ENCODE assay signal across 9 mouse cellular contexts in the genomic region with DNA sequence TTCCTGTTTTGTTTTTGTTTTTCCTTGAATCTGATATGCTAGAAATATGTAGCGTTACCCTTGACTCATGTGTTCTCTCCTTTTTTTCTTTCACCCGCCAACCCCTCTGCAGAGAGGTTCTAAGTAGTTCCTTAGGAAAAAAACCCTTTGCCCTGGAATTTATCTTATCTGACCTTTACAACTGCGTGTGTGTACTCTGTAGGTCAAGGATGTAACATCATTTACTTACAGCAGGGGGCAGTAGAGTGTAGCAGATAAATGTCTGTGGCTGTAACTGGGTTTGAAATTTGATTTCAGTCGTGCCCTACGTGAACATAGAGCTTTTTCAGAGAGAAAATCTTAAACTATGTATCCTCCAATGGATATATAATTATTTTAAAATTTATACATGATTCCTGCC. TPM values are rescaled to one million over a fixed set of nuclear protein-coding genes. Genes with fewer than 3 reads are reported as not detected.
A peak's percentile ranks its signal among the peaks of the same experiment; 100 is the strongest.
DNase-seq lines count a peak whose midpoint lies in the region; ATAC-seq and TF ChIP-seq lines count a peak whose summit lies in the region.
"Had no signal": no experiment of that assay in that cellular context is flagged by ENCODE, and none has a peak within 500 bp of the region (broad histone marks: within the 10 kb centered on the region; RNA-seq: fewer than 3 reads in every experiment).

No protein-coding gene starts in this region.

- TF ChIP-seq POLR2A in thymus, adult 2 months (IDR thresholded peaks at IDR 0.05; ENCODE audit: control insufficient read depth, extremely low read depth, insufficient read depth, low read length, poor library complexity): no peak

- H3K9me3 ChIP-seq in liver, embryonic 13.5 days (replicated peaks): no peaks in the 10 kb centered on the region
- no peaks in the 10 kb centered on the region for H3K9me3 ChIP-seq in hindbrain, embryonic 10.5 days

- H3K4me1 ChIP-seq in thymus, adult 2 months (replicated peaks; ENCODE audit: control insufficient read depth, insufficient read depth, low read length): no peaks in the 10 kb centered on the region
- peaks cover 8% of the 10 kb centered on the region for H3K4me1 ChIP-seq in liver, embryonic 13.5 days (replicated peaks)
- no peaks in the 10 kb centered on the region for H3K4me1 ChIP-seq in hindbrain, embryonic 10.5 days (replicated peaks)

- H3K4me2 ChIP-seq in liver, embryonic 13.5 days: no peak overlapping the region

- 44% methylated on average over 5 of the region's 5 CpGs for WGBS in thymus, adult 2 months
- WGBS in liver, embryonic 13.5 days (ENCODE audit: insufficient replicate concordance): 16% methylated on average over 5 of the region's 5 CpGs
- WGBS in hindbrain, embryonic 10.5 days: 41% methylated on average over 5 of the region's 5 CpGs

- ATAC-seq in liver, embryonic 13.5 days (ENCODE audit: low read depth): 0 out of 2 replicates have a peak, but pooled peaks have one; percentile 29

- H3K36me3 ChIP-seq in thymus, adult 2 months (ENCODE audit: control insufficient read depth, insufficient read depth, low read length): no peaks in the 10 kb centered on the region
- H3K36me3 ChIP-seq in liver, embryonic 13.5 days: no peaks in the 10 kb centered on the region
- no peaks in the 10 kb centered on the region for H3K36me3 ChIP-seq in hindbrain, embryonic 10.5 days

- no peak overlapping the region for H3K27ac ChIP-seq in thymus, adult 2 months (ENCODE audit: control insufficient read depth, insufficient read depth, low read length)
- no peak overlapping the region for H3K27ac ChIP-seq in liver, embryonic 13.5 days
- no peak overlapping the region for H3K27ac ChIP-seq in hindbrain, embryonic 10.5 days

- no peak overlapping the region for H3K4me3 ChIP-seq in thymus, adult 2 months (ENCODE audit: control insufficient read depth, insufficient read depth, low read length)
- H3K4me3 ChIP-seq in liver, embryonic 13.5 days (replicated peaks): no peak overlapping the region
- no peak overlapping the region for H3K4me3 ChIP-seq in hindbrain, embryonic 10.5 days

- peak; percentile 30 for DNase-seq in gastrocnemius, adult 18-20 months (ENCODE audit: low spot score)
- no peak for DNase-seq in gastrocnemius, postnatal 4 days (ENCODE audit: low spot score in 2 of 2)
- DNase-seq in thymus, adult 2 months: peak; percentile 29
- DNase-seq in thymus, postnatal 36 days: no peak
- peak; percentile 74 for DNase-seq in embryo, embryonic 10 days (ENCODE audit: low spot score)
- peak; percentile 8 for DNase-seq in liver, embryonic 13.5 days
- DNase-seq in testis, postnatal 10 days (ENCODE audit: low spot score): no peak
- DNase-seq in hindbrain, embryonic 10.5 days (ENCODE audit: low spot score): no peak

- no peaks in the 10 kb centered on the region for H3K27me3 ChIP-seq in thymus, adult 2 months (ENCODE audit: control insufficient read depth, insufficient read depth, low read length)
- no peaks in the 10 kb centered on the region for H3K27me3 ChIP-seq in liver, embryonic 13.5 days
- H3K27me3 ChIP-seq in hindbrain, embryonic 10.5 days (ENCODE audit: insufficient read depth, poor library complexity, severe bottlenecking): no peaks in the 10 kb centered on the region

- no peak for TF ChIP-seq CTCF in thymus, adult 2 months (IDR thresholded peaks at IDR 0.05; ENCODE audit: borderline replicate concordance, control insufficient read depth, extremely low read depth, insufficient read depth, low read length, poor library complexity)

- no peak overlapping the region for H3K9ac ChIP-seq in liver, embryonic 13.5 days

RNA-seq across cellular contexts. Expression of a gene that starts 13.3 kb away (rescaled TPM):
- total RNA-seq in gastrocnemius, adult 18-20 months (2021): not detected
- not detected for total RNA-seq in gastrocnemius, postnatal 4 days (2021)
- polyA plus RNA-seq in thymus, adult 2 months (2012; rRNA removed): 0.11 and 0.17 TPM in 2 replicates
- polyA plus RNA-seq in liver, embryonic 13.5 days (2015; fragmentation: Nextera tagmentation; extraction: Ambion mirVana): not detected in 2 replicates
- 0.21 TPM in 1 of 2 replicates, not detected in the other for polyA plus RNA-seq in hindbrain, embryonic 10.5 days (2016; fragmentation: Nextera tagmentation; extraction: Ambion mirVana)
- polyA plus RNA-seq: spleen, adult 2 months had no signal

RNA-seq across cellular contexts. Expression of a gene that starts 20.0 kb away (rescaled TPM):
- 1 to 10 TPM; 4.3 to 5.3 TPM for total RNA-seq in gastrocnemius, adult 18-20 months (2021)
- 1 to 10 TPM; 5.1 to 5.4 TPM for total RNA-seq in gastrocnemius, postnatal 4 days (2021)
- 5.5 and 5.7 TPM in 2 replicates for polyA plus RNA-seq in thymus, adult 2 months (2012; rRNA removed)
- 0.58 and 0.59 TPM in 2 replicates for polyA plus RNA-seq in liver, embryonic 13.5 days (2015; fragmentation: Nextera tagmentation; extraction: Ambion mirVana)
- 0.24 TPM in 1 of 2 replicates, not detected in the other for polyA plus RNA-seq in hindbrain, embryonic 10.5 days (2016; fragmentation: Nextera tagmentation; extraction: Ambion mirVana)

RNA-seq across cellular contexts. Expression of a gene that starts 40.1 kb away (rescaled TPM):
- under 1 TPM; 0.09 to 0.21 TPM for total RNA-seq in gastrocnemius, adult 18-20 months (2021)
- total RNA-seq in gastrocnemius, postnatal 4 days (2021): 10 to 100 TPM; 15.1 to 18.8 TPM
- polyA plus RNA-seq in thymus, adult 2 months (2012; rRNA removed): 71.8 and 93.5 TPM in 2 replicates
- polyA plus RNA-seq in liver, embryonic 13.5 days (2015; fragmentation: Nextera tagmentation; extraction: Ambion mirVana): 123 and 138 TPM in 2 replicates
- polyA plus RNA-seq in hindbrain, embryonic 10.5 days (2016; fragmentation: Nextera tagmentation; extraction: Ambion mirVana): 191 and 216 TPM in 2 replicates

Comparison
In these comparisons a context has a peak if more than half of its experiments do, and no peak if none do; other contexts are left out.
1. DNase-seq: peak in gastrocnemius, adult 18-20 months (single experiment), thymus, adult 2 months (single experiment), embryo, embryonic 10 days (single experiment) and liver, embryonic 13.5 days (single experiment); none in gastrocnemius, postnatal 4 days (0 of 2), thymus, postnatal 36 days (0 of 2), testis, postnatal 10 days (single experiment) and hindbrain, embryonic 10.5 days (single experiment).